Comparison of ENCODE assay signal across 8 mouse cellular contexts in the genomic region with DNA sequence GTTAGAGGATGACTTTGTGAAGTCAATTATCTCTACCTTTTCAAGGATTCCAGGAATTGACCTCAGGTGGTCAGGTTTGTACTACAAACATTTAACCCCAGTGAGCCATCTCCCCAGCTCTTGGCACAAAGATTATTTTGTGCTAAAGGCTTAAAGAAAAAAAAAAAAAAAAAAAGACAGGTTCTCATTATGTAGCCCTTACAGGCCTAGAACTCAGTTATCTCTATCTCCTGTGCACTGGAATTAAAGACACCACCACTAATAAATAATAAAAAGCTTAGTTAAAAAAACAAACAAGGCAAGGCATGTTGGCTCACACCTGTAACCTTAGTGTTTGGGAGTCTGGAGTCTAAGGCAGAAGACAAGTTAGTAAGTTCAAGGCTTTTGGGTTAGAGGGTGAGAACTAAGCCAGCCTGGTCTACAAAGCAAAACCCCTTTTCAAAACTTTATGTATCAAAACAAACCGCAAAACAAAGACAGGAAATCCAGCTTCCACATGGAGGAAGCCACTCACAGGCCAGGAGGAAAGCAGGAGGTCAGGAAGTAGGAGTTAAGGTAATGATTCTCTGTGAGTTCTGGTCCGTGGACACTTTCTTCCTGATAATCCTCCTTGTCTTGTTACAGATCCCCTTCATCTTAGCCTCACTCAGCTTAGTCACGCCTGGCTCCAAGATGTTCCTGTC. TPM values are rescaled to one million over a fixed set of nuclear protein-coding genes. Genes with fewer than 3 reads are reported as not detected.
A peak's percentile ranks its signal among the peaks of the same experiment; 100 is the strongest.
DNase-seq lines count a peak whose midpoint lies in the region; ATAC-seq and TF ChIP-seq lines count a peak whose summit lies in the region.

No protein-coding gene starts in this region.

- no peaks in the 10 kb centered on the region for H3K9me3 ChIP-seq in heart, embryonic 10.5 days
- no peaks in the 10 kb centered on the region for H3K9me3 ChIP-seq in megakaryocyte, embryonic 14.5 days
- H3K9me3 ChIP-seq in heart, postnatal 0 days (replicated peaks; ENCODE audit: control insufficient read depth, low read length) = no peaks in the 10 kb centered on the region
- no peaks in the 10 kb centered on the region for H3K9me3 ChIP-seq in neural tube, embryonic 15.5 days (replicated peaks)

- H3K27ac ChIP-seq in heart, embryonic 10.5 days = peak overlapping the region; percentile 86
- peak overlapping the region; percentile 49 for H3K27ac ChIP-seq in heart, postnatal 0 days (ENCODE audit: low read depth)
- no peak overlapping the region for H3K27ac ChIP-seq in neural tube, embryonic 15.5 days (replicated peaks)

- H3K4me3 ChIP-seq in heart, embryonic 10.5 days = peak overlapping the region; percentile 58; the same call in 1 of the 2 replicates
- H3K4me3 ChIP-seq in megakaryocyte, embryonic 14.5 days (replicated peaks) = peak overlapping the region; percentile 47
- H3K4me3 ChIP-seq in heart, postnatal 0 days (ENCODE audit: low read depth, low read length) = no peak overlapping the region; the same call in 1 of the 2 replicates
- H3K4me3 ChIP-seq in neural tube, embryonic 15.5 days (replicated peaks) = no peak overlapping the region

- no peak for TF ChIP-seq EP300 in heart, postnatal 0 days (IDR thresholded peaks at IDR 0.05; ENCODE audit: low read depth)

- DNase-seq in heart, embryonic 10.5 days (ENCODE audit: low spot score) = no peak
- no peak for DNase-seq in heart, postnatal 14 days
- peak; percentile 13 for DNase-seq in heart, postnatal 0 days (ENCODE audit: low spot score)
- no peak for DNase-seq in MN1 (ENCODE audit: low spot score)
- DNase-seq in layer of hippocampus, adult 18-20 months (ENCODE audit: low spot score in 2 of 2) = no peak

- H3K4me2 ChIP-seq in heart, postnatal 0 days (ENCODE audit: low read depth, low read length) = peak overlapping the region; percentile 58; the same call in 1 of the 2 replicates
- peak overlapping the region; percentile 55; the same call in 1 of the 2 replicates for H3K4me2 ChIP-seq in neural tube, embryonic 15.5 days

- H3K27me3 ChIP-seq in heart, embryonic 10.5 days (ENCODE audit: insufficient read depth, poor library complexity, severe bottlenecking) = no peaks in the 10 kb centered on the region
- H3K27me3 ChIP-seq in megakaryocyte, embryonic 14.5 days (replicated peaks) = peaks cover 8% of the 10 kb centered on the region
- no peaks in the 10 kb centered on the region for H3K27me3 ChIP-seq in heart, postnatal 0 days (ENCODE audit: control insufficient read depth, insufficient read depth, low read length)
- no peaks in the 10 kb centered on the region for H3K27me3 ChIP-seq in neural tube, embryonic 15.5 days (replicated peaks)

- 50% methylated on average over 3 of the region's 3 CpGs for WGBS in heart, embryonic 10.5 days
- WGBS in heart, postnatal 0 days = 38% methylated on average over 3 of the region's 3 CpGs
- 83% methylated on average over 3 of the region's 3 CpGs for WGBS in neural tube, embryonic 15.5 days

- no peaks in the 10 kb centered on the region for H3K36me3 ChIP-seq in heart, embryonic 10.5 days
- H3K36me3 ChIP-seq in megakaryocyte, embryonic 14.5 days (replicated peaks; ENCODE audit: low read length) = no peaks in the 10 kb centered on the region
- no peaks in the 10 kb centered on the region for H3K36me3 ChIP-seq in heart, postnatal 0 days (replicated peaks; ENCODE audit: control insufficient read depth, insufficient read depth, low read length)
- no peaks in the 10 kb centered on the region for H3K36me3 ChIP-seq in neural tube, embryonic 15.5 days

- H3K9ac ChIP-seq in heart, postnatal 0 days (replicated peaks; ENCODE audit: low read depth, low read length) = no peak overlapping the region
- no peak overlapping the region for H3K9ac ChIP-seq in neural tube, embryonic 15.5 days (replicated peaks)

- intact Hi-C loops in heart, postnatal 14 days (cut with DNase I) = no loop called here

- TF ChIP-seq CTCF in heart, postnatal 0 days (IDR thresholded peaks at IDR 0.05; ENCODE audit: low read depth) = no peak

- peaks cover 22% of the 10 kb centered on the region for H3K4me1 ChIP-seq in heart, embryonic 10.5 days
- H3K4me1 ChIP-seq in megakaryocyte, embryonic 14.5 days = peaks cover 76% of the 10 kb centered on the region
- H3K4me1 ChIP-seq in heart, postnatal 0 days (ENCODE audit: control insufficient read depth, insufficient read depth) = peaks cover 10% of the 10 kb centered on the region; the same call in 1 of the 2 replicates
- peaks cover 9% of the 10 kb centered on the region for H3K4me1 ChIP-seq in neural tube, embryonic 15.5 days

- ATAC-seq in megakaryocyte, adult 5-6 weeks (ENCODE audit: poor library complexity, severe bottlenecking) = no peak
- no peak for ATAC-seq in heart, postnatal 0 days (ENCODE audit: insufficient read depth, low read depth)
- ATAC-seq in neural tube, embryonic 15.5 days (ENCODE audit: low FRiP score) = no peak

RNA-seq across cellular contexts. Expression of gene Hmox1, which starts 8.9 kb away (rescaled TPM):
- polyA plus RNA-seq in heart, embryonic 10.5 days (2016; fragmentation: Nextera tagmentation; extraction: Ambion mirVana) = 19.9 and 28.3 TPM in 2 replicates
- total RNA-seq in heart, postnatal 14 days (2021) = 10 to 100 TPM; 13.6 to 15.0 TPM
- 17.6 and 46.0 TPM in 2 replicates for polyA plus RNA-seq in megakaryocyte, embryonic 14.5 days (2012; ENCODE audit: insufficient read depth, low replicate concordance)
- 25.4 and 27.1 TPM in 2 replicates for total RNA-seq in megakaryocyte, adult 5-6 weeks (2015)
- total RNA-seq in megakaryocyte, adult 5-6 weeks (2017) = 42.3 and 49.8 TPM in 2 replicates
- 22.9 and 29.2 TPM in 2 replicates for total RNA-seq in heart, postnatal 0 days (2014; rRNA removed; ENCODE audit: low replicate concordance)
- polyA plus RNA-seq in heart, postnatal 0 days (2015; fragmentation: Nextera tagmentation; extraction: Ambion mirVana) = 12.2 and 13.6 TPM in 2 replicates
- 13.5 and 14.2 TPM in 2 replicates for polyA plus RNA-seq in neural tube, embryonic 15.5 days (2015; fragmentation: Nextera tagmentation; extraction: Ambion mirVana)
- total RNA-seq in layer of hippocampus, adult 18-20 months (2021) = 1 to 10 TPM; 7.7 to 8.3 TPM

RNA-seq across cellular contexts. Expression of gene Mcm5, which starts 24.8 kb away (rescaled TPM):
- 161 and 195 TPM in 2 replicates for polyA plus RNA-seq in heart, embryonic 10.5 days (2016; fragmentation: Nextera tagmentation; extraction: Ambion mirVana)
- total RNA-seq in heart, postnatal 14 days (2021) = 10 to 100 TPM in 1 of 2 experiments, 1 to 10 TPM in 1; 5.8 to 11.7 TPM
- 10.9 and 16.7 TPM in 2 replicates for polyA plus RNA-seq in megakaryocyte, embryonic 14.5 days (2012; ENCODE audit: insufficient read depth, low replicate concordance)
- total RNA-seq in megakaryocyte, adult 5-6 weeks (2015) = 45.9 and 46.5 TPM in 2 replicates
- total RNA-seq in megakaryocyte, adult 5-6 weeks (2017) = 210 and 212 TPM in 2 replicates
- 51.6 and 51.8 TPM in 2 replicates for total RNA-seq in heart, postnatal 0 days (2014; rRNA removed; ENCODE audit: low replicate concordance)
- 20.9 and 23.8 TPM in 2 replicates for polyA plus RNA-seq in heart, postnatal 0 days (2015; fragmentation: Nextera tagmentation; extraction: Ambion mirVana)
- polyA plus RNA-seq in neural tube, embryonic 15.5 days (2015; fragmentation: Nextera tagmentation; extraction: Ambion mirVana) = 25.7 and 66.8 TPM in 2 replicates
- total RNA-seq in layer of hippocampus, adult 18-20 months (2021) = 1 to 10 TPM; 5.2 to 5.7 TPM

RNA-seq across cellular contexts. Expression of gene Tom1, which starts 51.0 kb away (rescaled TPM):
- polyA plus RNA-seq in heart, embryonic 10.5 days (2016; fragmentation: Nextera tagmentation; extraction: Ambion mirVana) = 40.3 and 46.4 TPM in 2 replicates
- 10 to 100 TPM; 56.5 to 56.6 TPM for total RNA-seq in heart, postnatal 14 days (2021)
- polyA plus RNA-seq in megakaryocyte, embryonic 14.5 days (2012; ENCODE audit: insufficient read depth, low replicate concordance) = 36.8 and 115 TPM in 2 replicates
- total RNA-seq in megakaryocyte, adult 5-6 weeks (2015) = 53.1 and 60.1 TPM in 2 replicates
- total RNA-seq in megakaryocyte, adult 5-6 weeks (2017) = 46.6 and 60.7 TPM in 2 replicates
- 56.1 and 110 TPM in 2 replicates for total RNA-seq in heart, postnatal 0 days (2014; rRNA removed; ENCODE audit: low replicate concordance)
- 68.7 and 75.8 TPM in 2 replicates for polyA plus RNA-seq in heart, postnatal 0 days (2015; fragmentation: Nextera tagmentation; extraction: Ambion mirVana)
- 44.1 and 44.4 TPM in 2 replicates for polyA plus RNA-seq in neural tube, embryonic 15.5 days (2015; fragmentation: Nextera tagmentation; extraction: Ambion mirVana)
- total RNA-seq in layer of hippocampus, adult 18-20 months (2021) = 10 to 100 TPM; 40.4 to 42.5 TPM

Comparison
In these comparisons a context has a peak if more than half of its experiments do, and no peak if none do; other contexts are left out.
1. H3K4me3 ChIP-seq: peak in heart, embryonic 10.5 days (single experiment) and megakaryocyte, embryonic 14.5 days (single experiment); none in heart, postnatal 0 days (single experiment) and neural tube, embryonic 15.5 days (single experiment).